Mouse (Mus musculus): ENCODE data around the gene Tln1. TPM values are rescaled to one million over a fixed set of nuclear protein-coding genes. Genes with fewer than 3 reads are reported as not detected.
A peak's percentile ranks its signal among the peaks of the same experiment; 100 is the strongest.

Tln1 gene
- polyA plus RNA-seq, 1 experiment from 2014 or later = 78.1 TPM

DNA sequence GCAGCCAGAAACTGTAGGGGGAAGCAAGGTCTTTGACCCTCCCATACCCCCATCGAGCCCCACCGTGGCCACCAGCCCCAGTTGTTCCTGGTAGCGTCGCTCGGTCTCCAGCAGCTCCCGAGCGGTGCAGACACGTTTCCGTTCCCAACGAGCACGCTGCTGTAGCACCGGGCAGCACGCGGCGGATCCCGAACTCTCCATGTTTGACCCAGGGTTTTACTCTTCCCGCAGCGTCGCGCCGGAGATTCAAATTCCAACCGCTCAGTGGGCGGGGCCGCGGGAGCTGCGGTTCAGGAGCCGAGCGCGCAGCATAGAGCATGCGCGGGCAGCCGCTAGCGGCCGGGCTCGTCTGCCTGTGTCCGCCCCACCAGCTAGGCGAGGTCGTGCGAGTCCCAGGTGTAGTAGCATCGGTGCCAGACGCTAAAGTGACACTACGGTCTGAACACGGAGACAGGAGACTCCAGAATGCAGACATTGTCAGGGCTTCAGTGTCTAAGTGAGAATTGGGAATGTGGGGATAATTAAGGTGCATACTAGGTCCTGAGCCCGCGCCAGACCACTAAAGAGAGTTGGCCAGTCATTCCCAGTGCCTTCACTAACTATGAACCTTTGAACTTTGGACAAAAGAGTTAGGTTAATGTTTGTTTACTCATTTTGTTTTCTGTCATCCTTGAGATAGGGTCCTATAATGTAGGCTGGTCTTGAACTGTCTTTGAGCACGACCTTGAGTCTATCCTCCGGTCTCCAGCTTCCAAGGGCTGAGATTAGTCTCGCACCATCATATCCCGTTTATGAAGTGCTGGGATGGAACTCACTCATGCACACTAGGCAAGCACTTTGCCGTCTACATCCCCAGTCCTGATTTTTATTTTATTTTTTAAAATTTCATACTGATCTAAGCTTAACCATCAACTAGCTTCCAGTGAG, 62.8 kb downstream of the Tln1 start, which contains the start of gene Arhgef39:
Gene Arhgef39 (minus strand): TSS at position 289 of the 927 bp plus-strand sequence.
- Histone ChIP-seq H3K9ac (peak within 1 kb of the TSS; percentile 84), H3K4me1 (peaks cover 49% of the 10 kb centered on the region), H3K4me3 (peak within 1 kb of the TSS; percentile 66), H3K27ac (replicated peaks) (peak within 1 kb of the TSS; percentile 66), H3K4me2 (peak within 1 kb of the TSS; percentile 80), H3K27me3 (replicated peaks) (no peaks in the 10 kb centered on the region), H3K9me3 (no peaks in the 10 kb centered on the region), H3K36me3 (peaks cover 24% of the 10 kb centered on the region)
- WGBS = 6% methylated on average over 50 of the region's 50 CpGs
- peak; percentile 67 for ATAC-seq (ENCODE audit: extremely low read depth, insufficient number of reproducible peaks, low FRiP score, low TSS enrichment)

GRCm38 (mm10) chr4:43498983-43499382, 63.5 kb downstream of the Tln1 start:
- Histone ChIP-seq H3K4me2 (peak overlapping the region; percentile 80), H3K27me3 (replicated peaks) (no peaks in the 10 kb centered on the region), H3K9ac (peak overlapping the region; percentile 84), H3K4me1 (peaks cover 56% of the 10 kb centered on the region), H3K9me3 (no peaks in the 10 kb centered on the region), H3K36me3 (peaks cover 24% of the 10 kb centered on the region), H3K4me3 (peak overlapping the region; percentile 66), H3K27ac (replicated peaks) (peak overlapping the region; percentile 66; the same call in 1 of the 2 replicates)
- WGBS = 12% methylated on average over 8 of the region's 8 CpGs
- no peak for ATAC-seq (ENCODE audit: extremely low read depth, insufficient number of reproducible peaks, low FRiP score, low TSS enrichment)

GRCm38 (mm10) chr4:43497946-43498345, 64.5 kb downstream of the Tln1 start:
- WGBS = 52% methylated on average over 4 of the region's 4 CpGs
- Histone ChIP-seq H3K27me3 (replicated peaks) (no peaks in the 10 kb centered on the region), H3K4me1 (peaks cover 58% of the 10 kb centered on the region), H3K4me3 (peak overlapping the region; percentile 66), H3K9me3 (no peaks in the 10 kb centered on the region), H3K4me2 (peak overlapping the region; percentile 80), H3K9ac (peak overlapping the region; percentile 84), H3K36me3 (peaks cover 24% of the 10 kb centered on the region), H3K27ac (replicated peaks) (no peak overlapping the region)
- no peak for ATAC-seq (ENCODE audit: extremely low read depth, insufficient number of reproducible peaks, low FRiP score, low TSS enrichment)

DNA sequence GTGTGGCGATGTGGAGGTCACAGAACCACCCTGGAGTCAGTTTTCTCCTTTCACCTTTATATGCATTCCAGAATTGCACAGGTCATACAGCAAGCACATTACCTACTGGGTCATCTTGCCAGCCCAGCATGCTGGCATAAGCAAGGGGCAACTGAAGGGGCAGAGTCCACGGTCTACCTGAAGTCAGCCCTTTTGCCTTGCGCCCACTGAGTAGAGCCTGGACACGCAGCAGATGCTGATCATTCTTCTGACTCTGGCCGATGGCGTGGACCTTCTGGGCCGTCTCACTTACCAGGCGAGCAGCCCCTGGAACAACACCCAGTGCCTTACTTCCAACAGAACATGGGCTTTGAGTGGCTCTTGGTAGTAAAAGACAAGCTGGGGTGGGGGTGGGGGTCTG, 65.1 kb downstream of the Tln1 start:
- no peaks in the 10 kb centered on the region for H3K9me3 ChIP-seq
- peak overlapping the region; percentile 84 for H3K9ac ChIP-seq
- peak overlapping the region; percentile 80 for H3K4me2 ChIP-seq
- H3K27me3 ChIP-seq (replicated peaks) = no peaks in the 10 kb centered on the region
- 84% methylated on average over 8 of the region's 8 CpGs for WGBS
- peaks cover 58% of the 10 kb centered on the region for H3K4me1 ChIP-seq
- H3K36me3 ChIP-seq = peaks cover 24% of the 10 kb centered on the region
- no peak for ATAC-seq (ENCODE audit: extremely low read depth, insufficient number of reproducible peaks, low FRiP score, low TSS enrichment)
- peak overlapping the region; percentile 66 for H3K4me3 ChIP-seq
- H3K27ac ChIP-seq (replicated peaks) = no peak overlapping the region

DNA sequence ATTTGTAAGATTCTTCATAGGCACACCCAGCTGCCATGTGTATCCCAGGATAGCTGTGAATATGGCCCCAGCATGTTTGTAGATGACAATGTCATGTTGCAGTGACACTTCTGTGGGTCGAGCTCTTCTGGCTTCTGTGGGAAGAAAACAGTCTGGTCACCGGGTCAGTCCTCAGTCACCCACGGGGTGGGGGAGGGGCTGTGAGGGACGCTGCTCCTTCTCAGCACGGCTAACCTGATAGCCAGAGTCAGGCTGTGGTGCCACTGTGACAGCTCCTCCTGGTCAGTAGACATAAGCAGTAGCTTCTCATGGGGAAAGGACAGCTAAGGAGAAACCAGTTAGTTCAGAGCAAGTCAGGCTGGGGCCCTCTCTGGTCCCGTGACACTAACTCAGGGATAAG, 65.9 kb downstream of the Tln1 start:
- H3K9me3 ChIP-seq = no peaks in the 10 kb centered on the region
- ATAC-seq (ENCODE audit: extremely low read depth, insufficient number of reproducible peaks, low FRiP score, low TSS enrichment) = no peak
- H3K4me2 ChIP-seq = no peak overlapping the region
- no peak overlapping the region for H3K27ac ChIP-seq (replicated peaks)
- H3K9ac ChIP-seq = peak overlapping the region; percentile 42; the same call in 1 of the 2 replicates
- no peaks in the 10 kb centered on the region for H3K27me3 ChIP-seq (replicated peaks)
- peaks cover 58% of the 10 kb centered on the region for H3K4me1 ChIP-seq
- peaks cover 24% of the 10 kb centered on the region for H3K36me3 ChIP-seq
- WGBS = 30% methylated on average over 6 of the region's 6 CpGs
- no peak overlapping the region for H3K4me3 ChIP-seq

GRCm38 (mm10) chr4:43493846-43494240, 68.6 kb downstream of the Tln1 start:
- Histone ChIP-seq H3K27me3 (replicated peaks) (no peaks in the 10 kb centered on the region), H3K4me1 (peaks cover 51% of the 10 kb centered on the region), H3K4me2 (peak overlapping the region; percentile 78), H3K27ac (replicated peaks) (peak overlapping the region; percentile 94), H3K4me3 (peak overlapping the region; percentile 86), H3K36me3 (peaks cover 24% of the 10 kb centered on the region), H3K9ac (peak overlapping the region; percentile 93), H3K9me3 (no peaks in the 10 kb centered on the region; the same call in 1 of the 2 replicates)
- 2% methylated on average over 9 of the region's 9 CpGs for WGBS
- ATAC-seq (ENCODE audit: extremely low read depth, insufficient number of reproducible peaks, low FRiP score, low TSS enrichment) = no peak

- H3K4me2 ChIP-seq = peak overlapping the region; percentile 78
- peak overlapping the region; percentile 86 for H3K4me3 ChIP-seq
- no peaks in the 10 kb centered on the region; the same call in 1 of the 2 replicates for H3K9me3 ChIP-seq
- peaks cover 24% of the 10 kb centered on the region for H3K36me3 ChIP-seq
- under 1% methylated on average over 47 of the region's 47 CpGs for WGBS
- H3K9ac ChIP-seq = peak overlapping the region; percentile 93
- H3K27me3 ChIP-seq (replicated peaks) = no peaks in the 10 kb centered on the region
- peak; percentile 84 for ATAC-seq (ENCODE audit: extremely low read depth, insufficient number of reproducible peaks, low FRiP score, low TSS enrichment)
- peaks cover 45% of the 10 kb centered on the region for H3K4me1 ChIP-seq
- H3K27ac ChIP-seq (replicated peaks) = peak overlapping the region; percentile 94
Measured at GRCm38 (mm10) chr4:43493186-43493845, 69.2 kb downstream of the Tln1 start.

GRCm38 (mm10) chr4:43492821-43493185, 69.7 kb downstream of the Tln1 start, which contains the start of gene Ccdc107:
Ccdc107 (plus strand) TSS chr4:43492900.
- under 1% methylated on average over 25 of the region's 25 CpGs for WGBS
- peak within 1 kb of the TSS; percentile 86 for H3K4me3 ChIP-seq

GRCm38 (mm10) chr4:43492101-43492820, 70.2 kb downstream of the Tln1 start:
- WGBS = 44% methylated on average over 12 of the region's 12 CpGs
- Histone ChIP-seq H3K36me3 (peaks cover 21% of the 10 kb centered on the region), H3K4me3 (peak overlapping the region; percentile 86), H3K9ac (peak overlapping the region; percentile 39; the same call in 1 of the 2 replicates), H3K4me2 (peak overlapping the region; percentile 78), H3K9me3 (no peaks in the 10 kb centered on the region; the same call in 1 of the 2 replicates), H3K4me1 (peaks cover 35% of the 10 kb centered on the region), H3K27me3 (replicated peaks) (no peaks in the 10 kb centered on the region), H3K27ac (replicated peaks) (peak overlapping the region; percentile 94)
- ATAC-seq (ENCODE audit: extremely low read depth, insufficient number of reproducible peaks, low FRiP score, low TSS enrichment) = no peak

More at GRCm38 (mm10) chr4:43492821-43493185, 69.7 kb downstream of the Tln1 start, which contains the start of gene Ccdc107:
- H3K36me3 ChIP-seq = peaks cover 24% of the 10 kb centered on the region
- peak within 1 kb of the TSS; percentile 93 for H3K9ac ChIP-seq
- peak within 1 kb of the TSS; percentile 78 for H3K4me2 ChIP-seq
- H3K27ac ChIP-seq (replicated peaks) = peak within 1 kb of the TSS; percentile 94
- H3K27me3 ChIP-seq (replicated peaks) = no peaks in the 10 kb centered on the region
- peaks cover 40% of the 10 kb centered on the region for H3K4me1 ChIP-seq
- H3K9me3 ChIP-seq = no peaks in the 10 kb centered on the region; the same call in 1 of the 2 replicates
- peak; percentile 93 for ATAC-seq (ENCODE audit: extremely low read depth, insufficient number of reproducible peaks, low FRiP score, low TSS enrichment)

GRCm38 (mm10) chr4:43490801-43491200, 71.7 kb downstream of the Tln1 start:
- no peak overlapping the region for H3K4me2 ChIP-seq
- 70% methylated on average over 5 of the region's 5 CpGs for WGBS
- H3K9me3 ChIP-seq = no peaks in the 10 kb centered on the region; the same call in 1 of the 2 replicates
- H3K27ac ChIP-seq (replicated peaks) = no peak overlapping the region
- no peak overlapping the region for H3K9ac ChIP-seq
- H3K36me3 ChIP-seq = peaks cover 7% of the 10 kb centered on the region
- H3K27me3 ChIP-seq (replicated peaks) = no peaks in the 10 kb centered on the region
- ATAC-seq (ENCODE audit: extremely low read depth, insufficient number of reproducible peaks, low FRiP score, low TSS enrichment) = no peak
- H3K4me1 ChIP-seq = peaks cover 21% of the 10 kb centered on the region
- no peak overlapping the region for H3K4me3 ChIP-seq
